Mouse (Mus musculus): ENCODE measurements around the gene Atp23.
"Not testable (repeated sequence)": the region's sequence is repeated elsewhere in the genome, so short reads cannot be mapped to it uniquely, and the experiment has no call there.

Gene Atp23

DNA sequence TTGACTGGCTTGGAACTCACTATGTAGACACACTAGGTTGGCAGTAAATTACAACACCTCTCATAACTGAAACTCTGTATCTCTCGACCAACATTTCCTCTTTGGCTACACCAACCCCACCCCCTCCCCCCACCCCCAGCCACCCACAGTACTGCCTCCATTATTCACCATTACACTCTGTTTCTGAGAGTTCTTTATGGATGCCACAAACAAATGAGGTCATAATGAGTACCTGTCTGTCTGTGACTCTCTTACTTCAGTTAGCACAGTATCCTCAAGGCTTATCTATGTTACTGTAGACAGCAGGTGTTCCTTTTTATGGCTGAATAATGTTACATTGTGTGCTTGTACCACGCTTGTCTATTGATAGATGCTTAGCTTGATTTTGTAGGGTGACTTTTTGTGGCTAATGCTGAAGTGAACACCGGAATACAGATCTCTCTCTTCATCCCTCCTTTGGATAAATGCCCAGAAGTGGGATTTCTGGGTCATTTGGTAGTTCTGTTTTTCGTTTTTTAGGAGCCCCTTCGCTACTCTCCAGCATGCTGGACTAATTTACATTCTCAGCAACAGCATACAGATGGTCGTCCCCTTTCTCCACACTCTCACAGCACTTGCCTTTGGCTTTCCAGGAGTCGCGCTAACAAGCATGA, 73.1 kb downstream of the Atp23 start:
- in situ Hi-C loops (cut with MboI, MseI), result no loop called here

DNA sequence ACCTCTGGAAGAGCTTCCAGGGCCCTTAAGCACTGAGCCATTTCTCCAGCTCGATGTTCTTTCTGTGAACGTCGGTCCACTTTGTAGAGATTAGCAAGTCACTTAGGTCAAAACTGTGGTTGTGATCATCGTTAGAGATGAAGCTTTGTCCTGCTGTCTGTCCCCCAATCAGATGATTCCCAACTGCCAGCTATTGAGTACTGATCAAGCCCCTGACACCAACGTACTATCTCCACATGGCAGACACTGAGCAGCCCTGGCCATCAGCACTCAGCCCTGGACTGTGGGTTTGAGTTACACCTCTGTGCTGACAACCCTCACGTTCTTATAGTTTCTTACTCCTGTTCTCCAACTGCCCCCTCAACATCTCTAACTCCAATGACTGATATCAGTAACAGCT, 74.2 kb downstream of the Atp23 start:
- in situ Hi-C loops (cut with MboI, MseI), result no loop called here

DNA sequence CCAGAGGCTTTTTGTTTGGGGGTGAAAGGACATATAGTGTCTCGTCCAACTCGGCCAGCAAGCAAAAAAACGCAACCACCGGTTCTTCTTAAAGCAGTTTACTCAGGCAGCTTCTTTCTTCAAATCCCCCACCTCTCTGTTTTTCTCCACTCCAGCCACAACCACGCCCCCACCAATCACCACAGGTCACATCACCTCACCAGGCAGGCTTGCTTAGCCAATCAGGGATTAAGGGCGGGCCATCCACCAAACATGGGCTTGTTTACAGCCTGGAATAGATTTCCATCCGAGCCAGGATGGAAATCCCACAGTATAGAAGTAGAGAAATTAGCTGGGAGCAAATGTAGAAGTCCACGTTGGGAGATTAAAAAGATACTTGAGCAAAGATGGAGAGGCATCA, 74.9 kb downstream of the Atp23 start:
- in situ Hi-C loops (cut with MboI, MseI), result not testable (repeated sequence)

DNA sequence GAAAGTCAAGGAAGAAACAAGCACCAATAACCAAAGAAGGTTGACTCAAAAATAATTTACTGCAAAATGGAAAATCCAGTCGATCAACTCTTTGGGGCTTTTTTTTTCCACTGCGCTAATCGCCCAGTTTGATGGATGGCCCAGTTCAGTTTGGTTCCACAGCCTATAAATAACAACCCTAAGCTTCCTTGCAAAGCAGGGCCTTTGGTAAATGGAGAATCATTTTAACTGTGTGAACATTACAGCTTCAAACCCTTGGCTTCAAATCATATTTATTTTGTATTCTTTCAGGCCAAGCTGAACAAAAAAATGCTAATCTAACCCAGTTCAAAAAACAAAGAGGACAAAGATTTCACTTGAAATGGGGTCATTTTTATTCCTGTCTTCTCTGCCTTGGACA, 78.7 kb downstream of the Atp23 start:
- in situ Hi-C loops (cut with MboI, MseI), result no loop called here

Measured in T-helper 17 cell (primary cell).